Mouse (Mus musculus): ENCODE measurements at regions not wholly inside any gene's neighbourhood (a gene's known extent, or its start where the extent isn't known, plus 50 kb on each side); places are given as distances from the start of the nearest gene placed in this dataset.

- Histone ChIP-seq H3K9me3 (ENCODE audit: low read length) (no peaks in the 10 kb centered on the region), H3K4me3 (replicated peaks; ENCODE audit: low read length) (no peak overlapping the region), H3K4me1 (replicated peaks; ENCODE audit: low read depth, low read length) (no peaks in the 10 kb centered on the region), H3K36me3 (ENCODE audit: insufficient read depth, low read length) (no peaks in the 10 kb centered on the region), H3K27me3 (ENCODE audit: insufficient read depth, low read length) (no peaks in the 10 kb centered on the region)
- TF ChIP-seq NANOG (IDR thresholded peaks at IDR 0.05; ENCODE audit: borderline replicate concordance, low read length) (no peak), POU5F1 (IDR thresholded peaks at IDR 0.05; ENCODE audit: borderline replicate concordance, low read length) (no peak), CTCF (conservative IDR thresholded peaks at IDR 0.05; ENCODE audit: low read length) (no peak)
These were observed 249.3 kb upstream of the Tle4 start for GRCm38 (mm10) chr19:14847120-14847519.

GRCm38 (mm10) chr19:14835629-14836028, 237.8 kb upstream of the Tle4 start:
- TF ChIP-seq CTCF (conservative IDR thresholded peaks at IDR 0.05; ENCODE audit: low read length) (no peak), NANOG (IDR thresholded peaks at IDR 0.05; ENCODE audit: borderline replicate concordance, low read length) (peak; percentile 92), POU5F1 (IDR thresholded peaks at IDR 0.05; ENCODE audit: borderline replicate concordance, low read length) (no peak)
- H3K4me1 ChIP-seq (replicated peaks; ENCODE audit: low read depth, low read length) = peaks cover 37% of the 10 kb centered on the region
- 0 out of 2 replicates have a peak, but pooled peaks cover 5% of the 10 kb centered on the region for H3K36me3 ChIP-seq (ENCODE audit: insufficient read depth, low read length)
- H3K4me3 ChIP-seq (replicated peaks; ENCODE audit: low read length) = 0 out of 2 replicates have a peak overlapping the region, but pooled peaks have one; percentile 5
- H3K27me3 ChIP-seq (ENCODE audit: insufficient read depth, low read length) = no peaks in the 10 kb centered on the region
- no peaks in the 10 kb centered on the region for H3K9me3 ChIP-seq (ENCODE audit: low read length)

GRCm38 (mm10) chr19:14816354-14816753, 218.5 kb upstream of the Tle4 start:
- TF ChIP-seq POU5F1 (IDR thresholded peaks at IDR 0.05; ENCODE audit: borderline replicate concordance, low read length) (no peak), NANOG (IDR thresholded peaks at IDR 0.05; ENCODE audit: borderline replicate concordance, low read length) (no peak), CTCF (conservative IDR thresholded peaks at IDR 0.05; ENCODE audit: low read length) (no peak)
- Histone ChIP-seq H3K4me1 (replicated peaks; ENCODE audit: low read depth, low read length) (peaks cover 11% of the 10 kb centered on the region), H3K27me3 (ENCODE audit: insufficient read depth, low read length) (no peaks in the 10 kb centered on the region), H3K4me3 (replicated peaks; ENCODE audit: low read length) (no peak overlapping the region), H3K36me3 (ENCODE audit: insufficient read depth, low read length) (no peaks in the 10 kb centered on the region), H3K9me3 (ENCODE audit: low read length) (no peaks in the 10 kb centered on the region)

- peaks cover 3% of the 10 kb centered on the region for H3K9me3 ChIP-seq (ENCODE audit: low read length)
- no peak for TF ChIP-seq CTCF (conservative IDR thresholded peaks at IDR 0.05; ENCODE audit: low read length)
- TF ChIP-seq POU5F1 (IDR thresholded peaks at IDR 0.05; ENCODE audit: borderline replicate concordance, low read length) = no peak
- no peak for TF ChIP-seq NANOG (IDR thresholded peaks at IDR 0.05; ENCODE audit: borderline replicate concordance, low read length)
- no peaks in the 10 kb centered on the region for H3K36me3 ChIP-seq (ENCODE audit: insufficient read depth, low read length)
- no peaks in the 10 kb centered on the region for H3K27me3 ChIP-seq (ENCODE audit: insufficient read depth, low read length)
- no peak overlapping the region for H3K4me3 ChIP-seq (replicated peaks; ENCODE audit: low read length)
- peaks cover 6% of the 10 kb centered on the region for H3K4me1 ChIP-seq (replicated peaks; ENCODE audit: low read depth, low read length)
These were observed 208.9 kb upstream of the Tle4 start for GRCm38 (mm10) chr19:14806787-14807186.

- Histone ChIP-seq H3K4me1 (replicated peaks; ENCODE audit: low read depth, low read length) (peaks cover 11% of the 10 kb centered on the region), H3K9me3 (ENCODE audit: low read length) (peaks cover 3% of the 10 kb centered on the region), H3K4me3 (replicated peaks; ENCODE audit: low read length) (no peak overlapping the region), H3K36me3 (ENCODE audit: insufficient read depth, low read length) (no peaks in the 10 kb centered on the region), H3K27me3 (ENCODE audit: insufficient read depth, low read length) (no peaks in the 10 kb centered on the region)
- TF ChIP-seq CTCF (conservative IDR thresholded peaks at IDR 0.05; ENCODE audit: low read length) (no peak), POU5F1 (IDR thresholded peaks at IDR 0.05; ENCODE audit: borderline replicate concordance, low read length) (no peak), NANOG (IDR thresholded peaks at IDR 0.05; ENCODE audit: borderline replicate concordance, low read length) (no peak)
These were observed 205.2 kb upstream of the Tle4 start for GRCm38 (mm10) chr19:14802909-14803650.

GRCm38 (mm10) chr19:14801669-14802068, 203.8 kb upstream of the Tle4 start:
- Histone ChIP-seq H3K4me1 (replicated peaks; ENCODE audit: low read depth, low read length) (peaks cover 14% of the 10 kb centered on the region), H3K36me3 (ENCODE audit: insufficient read depth, low read length) (no peaks in the 10 kb centered on the region), H3K9me3 (ENCODE audit: low read length) (peaks cover 3% of the 10 kb centered on the region), H3K27me3 (ENCODE audit: insufficient read depth, low read length) (no peaks in the 10 kb centered on the region), H3K4me3 (replicated peaks; ENCODE audit: low read length) (no peak overlapping the region)
- no peak for TF ChIP-seq CTCF (conservative IDR thresholded peaks at IDR 0.05; ENCODE audit: low read length)
- no peak for TF ChIP-seq POU5F1 (IDR thresholded peaks at IDR 0.05; ENCODE audit: borderline replicate concordance, low read length)
- TF ChIP-seq NANOG (IDR thresholded peaks at IDR 0.05; ENCODE audit: borderline replicate concordance, low read length) = no peak

GRCm38 (mm10) chr19:14799002-14799401, 201.2 kb upstream of the Tle4 start:
- H3K36me3 ChIP-seq (ENCODE audit: insufficient read depth, low read length) = no peaks in the 10 kb centered on the region
- H3K9me3 ChIP-seq (ENCODE audit: low read length) = peaks cover 1% of the 10 kb centered on the region
- H3K4me1 ChIP-seq (replicated peaks; ENCODE audit: low read depth, low read length) = peaks cover 19% of the 10 kb centered on the region
- no peak overlapping the region for H3K4me3 ChIP-seq (replicated peaks; ENCODE audit: low read length)
- TF ChIP-seq CTCF (conservative IDR thresholded peaks at IDR 0.05; ENCODE audit: low read length) = no peak
- no peaks in the 10 kb centered on the region for H3K27me3 ChIP-seq (ENCODE audit: insufficient read depth, low read length)

GRCm38 (mm10) chr19:14798417-14798816, 200.6 kb upstream of the Tle4 start:
- peaks cover 3% of the 10 kb centered on the region; the same call in 1 of the 2 replicates for H3K9me3 ChIP-seq (ENCODE audit: low read length)
- no peaks in the 10 kb centered on the region for H3K27me3 ChIP-seq (ENCODE audit: insufficient read depth, low read length)
- peaks cover 24% of the 10 kb centered on the region for H3K4me1 ChIP-seq (replicated peaks; ENCODE audit: low read depth, low read length)
- TF ChIP-seq POU5F1 (IDR thresholded peaks at IDR 0.05; ENCODE audit: borderline replicate concordance, low read length) = no peak
- TF ChIP-seq CTCF (conservative IDR thresholded peaks at IDR 0.05; ENCODE audit: low read length) = no peak
- TF ChIP-seq NANOG (IDR thresholded peaks at IDR 0.05; ENCODE audit: borderline replicate concordance, low read length) = no peak
- no peak overlapping the region for H3K4me3 ChIP-seq (replicated peaks; ENCODE audit: low read length)
- H3K36me3 ChIP-seq (ENCODE audit: insufficient read depth, low read length) = no peaks in the 10 kb centered on the region

- H3K4me1 ChIP-seq (replicated peaks; ENCODE audit: low read depth, low read length) = peaks cover 35% of the 10 kb centered on the region
- H3K27me3 ChIP-seq (ENCODE audit: insufficient read depth, low read length) = no peaks in the 10 kb centered on the region
- peaks cover 3% of the 10 kb centered on the region; the same call in 1 of the 2 replicates for H3K9me3 ChIP-seq (ENCODE audit: low read length)
- H3K36me3 ChIP-seq (ENCODE audit: insufficient read depth, low read length) = no peaks in the 10 kb centered on the region
- TF ChIP-seq NANOG (IDR thresholded peaks at IDR 0.05; ENCODE audit: borderline replicate concordance, low read length) (no peak), POU5F1 (IDR thresholded peaks at IDR 0.05; ENCODE audit: borderline replicate concordance, low read length) (no peak), CTCF (conservative IDR thresholded peaks at IDR 0.05; ENCODE audit: low read length) (no peak)
- no peak overlapping the region for H3K4me3 ChIP-seq (replicated peaks; ENCODE audit: low read length)
These were observed 198.1 kb upstream of the Tle4 start for GRCm38 (mm10) chr19:14795910-14796309.
